Mouse (Mus musculus) thymus, adult 2 months (tissue): Measurements from ENCODE around the gene Midn.

Experiments used
- CTCF ChIP-seq: fragments of 200-500 bp; IDR thresholded peaks from 2 replicates; pipeline ENCODE4 v1.5.1; 2012; ENCODE audit warnings: mild to moderate bottlenecking, control low read depth, low read length, moderate library complexity, borderline replicate concordance; ENCODE audit not compliant: control insufficient read depth, poor library complexity, insufficient read depth; ENCODE audit errors: extremely low read depth
- POLR2A ChIP-seq: fragments of 200-500 bp; IDR thresholded peaks from 2 replicates; pipeline ENCODE4 v1.6.1; 2012; ENCODE audit warnings: mild to moderate bottlenecking, low read length, control low read depth, moderate library complexity; ENCODE audit not compliant: control insufficient read depth, poor library complexity, insufficient read depth; ENCODE audit errors: extremely low read depth

GRCm38 (mm10) chr10:80141786-80142529 is 6.1 kb upstream of the Midn start:
- TF ChIP-seq CTCF = 0 out of 2 replicates have a peak, but pooled peaks have one; percentile 48
- TF ChIP-seq POLR2A = peak; percentile 63; the same call in 1 of the 2 replicates
